In genomic region chr13:63030023-63030422, GRCm38 (mm10) we compare ENCODE assay signal across 31 mouse cellular contexts.
"Had no signal": no experiment of that assay in that cellular context is flagged by ENCODE, and none has a peak within 500 bp of the region (broad histone marks: within the 10 kb centered on the region; RNA-seq: fewer than 3 reads in every experiment).

No protein-coding gene starts in this region.

- H3K27me3 ChIP-seq: limb, embryonic 12.5 days; limb, embryonic 13.5 days; limb, embryonic 15.5 days; liver, embryonic 12.5 days; liver, embryonic 13.5 days; liver, embryonic 15.5 days; lung, embryonic 15.5 days; megakaryocyte, embryonic 14.5 days; midbrain, embryonic 12.5 days; midbrain, embryonic 13.5 days; midbrain, embryonic 15.5 days had no signal

- H3K9ac ChIP-seq: limb, embryonic 12.5 days; limb, embryonic 13.5 days; limb, embryonic 15.5 days; liver, embryonic 12.5 days; liver, embryonic 13.5 days; liver, embryonic 14.5 days; liver, embryonic 15.5 days; liver, postnatal 0 days; lung, embryonic 14.5 days; lung, embryonic 15.5 days; midbrain, embryonic 12.5 days; midbrain, embryonic 13.5 days; midbrain, embryonic 15.5 days had no signal

- ATAC-seq: liver, embryonic 12.5 days; liver, postnatal 0 days; lung, postnatal 0 days; midbrain, embryonic 13.5 days; midbrain, embryonic 15.5 days; midbrain, embryonic 16.5 days had no signal

- DNase-seq: left cerebral cortex, postnatal 4 days; liver; liver, embryonic 13.5 days; liver, postnatal 0 days; lung, adult 18-20 months; lung, adult 2 months; lung, embryonic 14.5 days; lung, postnatal 10 days; lung, postnatal 14 days; lung, postnatal 36 days; lung, postnatal 4 days; midbrain, embryonic 14.5 days had no signal

- H3K27ac ChIP-seq: limb, embryonic 10.5 days; limb, embryonic 12.5 days; limb, embryonic 13.5 days; limb, embryonic 15.5 days; liver, embryonic 12.5 days; liver, embryonic 13.5 days; liver, embryonic 14.5 days; liver, embryonic 15.5 days; lung, embryonic 15.5 days; macrophage; midbrain, embryonic 10.5 days; midbrain, embryonic 12.5 days; midbrain, embryonic 13.5 days; midbrain, embryonic 15.5 days had no signal

- H3K4me3 ChIP-seq: limb, embryonic 10.5 days; limb, embryonic 12.5 days; limb, embryonic 13.5 days; limb, embryonic 15.5 days; liver, embryonic 12.5 days; liver, embryonic 13.5 days; liver, embryonic 15.5 days; lung, embryonic 15.5 days; megakaryocyte, embryonic 14.5 days; midbrain, embryonic 10.5 days; midbrain, embryonic 12.5 days; midbrain, embryonic 13.5 days; midbrain, embryonic 15.5 days; myocyte had no signal

- H3K4me1 ChIP-seq: limb, embryonic 10.5 days; liver, embryonic 13.5 days; liver, embryonic 15.5 days had no signal

- H3K9me3 ChIP-seq: limb, embryonic 10.5 days; limb, embryonic 12.5 days; limb, embryonic 13.5 days; limb, embryonic 15.5 days; liver, embryonic 12.5 days; liver, embryonic 13.5 days; liver, embryonic 15.5 days; lung, embryonic 15.5 days; megakaryocyte, embryonic 14.5 days; midbrain, embryonic 10.5 days; midbrain, embryonic 12.5 days; midbrain, embryonic 13.5 days; midbrain, embryonic 15.5 days had no signal

- H3K4me2 ChIP-seq: limb, embryonic 12.5 days; limb, embryonic 13.5 days; limb, embryonic 15.5 days; liver, embryonic 11.5 days; liver, embryonic 12.5 days; liver, embryonic 13.5 days; liver, embryonic 15.5 days; lung, embryonic 14.5 days; lung, embryonic 15.5 days; midbrain, embryonic 11.5 days; midbrain, embryonic 12.5 days; midbrain, embryonic 13.5 days; midbrain, embryonic 15.5 days had no signal

- H3K36me3 ChIP-seq: limb, embryonic 10.5 days; limb, embryonic 12.5 days; limb, embryonic 13.5 days; limb, embryonic 15.5 days; liver, embryonic 12.5 days; liver, embryonic 13.5 days; liver, embryonic 15.5 days; lung, embryonic 15.5 days; midbrain, embryonic 10.5 days; midbrain, embryonic 12.5 days; midbrain, embryonic 13.5 days; midbrain, embryonic 15.5 days had no signal
